Mouse (Mus musculus): ENCODE data around the gene Catsper3. TPM values are rescaled to one million over a fixed set of nuclear protein-coding genes. Genes with fewer than 3 reads are reported as not detected.
A peak's percentile ranks its signal among the peaks of the same experiment; 100 is the strongest.

Catsper3 gene
- polyA plus RNA-seq, 1 experiment from 2014 or later: not detected

GRCm38 (mm10) chr13:55803973-55804372, 19.6 kb downstream of the Catsper3 start:
- no peak overlapping the region for H3K4me2 ChIP-seq (replicated peaks)
- H3K27me3 ChIP-seq: no peaks in the 10 kb centered on the region
- H3K9me3 ChIP-seq (replicated peaks): no peaks in the 10 kb centered on the region
- H3K4me1 ChIP-seq: no peaks in the 10 kb centered on the region
- H3K4me3 ChIP-seq (replicated peaks): no peak overlapping the region
- ATAC-seq (ENCODE audit: insufficient number of reproducible peaks, low FRiP score, low TSS enrichment, low read depth): no peak
- 87% methylated on average over 1 of the region's 1 CpGs for WGBS
- H3K27ac ChIP-seq (replicated peaks): no peak overlapping the region
- no peaks in the 10 kb centered on the region for H3K36me3 ChIP-seq
- H3K9ac ChIP-seq: no peak overlapping the region

- ATAC-seq (ENCODE audit: insufficient number of reproducible peaks, low FRiP score, low TSS enrichment, low read depth): no peak
- Histone ChIP-seq H3K36me3 (no peaks in the 10 kb centered on the region), H3K27ac (replicated peaks) (no peak overlapping the region), H3K9ac (no peak overlapping the region), H3K27me3 (no peaks in the 10 kb centered on the region), H3K9me3 (replicated peaks) (no peaks in the 10 kb centered on the region), H3K4me2 (replicated peaks) (no peak overlapping the region), H3K4me1 (no peaks in the 10 kb centered on the region), H3K4me3 (replicated peaks) (no peak overlapping the region)
- 74% methylated on average over 7 of the region's 7 CpGs for whole genome bisulfite sequencing
These were observed 24.8 kb downstream of the Catsper3 start for GRCm38 (mm10) chr13:55809041-55809623.

GRCm38 (mm10) chr13:55809707-55810106, 25.3 kb downstream of the Catsper3 start:
- no peak overlapping the region for H3K4me3 ChIP-seq (replicated peaks)
- H3K36me3 ChIP-seq: no peaks in the 10 kb centered on the region
- H3K4me2 ChIP-seq (replicated peaks): no peak overlapping the region
- H3K4me1 ChIP-seq: no peaks in the 10 kb centered on the region
- no peak for ATAC-seq (ENCODE audit: insufficient number of reproducible peaks, low FRiP score, low TSS enrichment, low read depth)
- no peak overlapping the region for H3K9ac ChIP-seq
- WGBS: 94% methylated on average over 10 of the region's 10 CpGs
- H3K9me3 ChIP-seq (replicated peaks): no peaks in the 10 kb centered on the region
- H3K27ac ChIP-seq (replicated peaks): no peak overlapping the region
- H3K27me3 ChIP-seq: no peaks in the 10 kb centered on the region

- H3K4me3 ChIP-seq (replicated peaks): no peak overlapping the region
- H3K9me3 ChIP-seq (replicated peaks): no peaks in the 10 kb centered on the region
- ATAC-seq (ENCODE audit: insufficient number of reproducible peaks, low FRiP score, low TSS enrichment, low read depth): no peak
- no peaks in the 10 kb centered on the region for H3K4me1 ChIP-seq
- no peaks in the 10 kb centered on the region for H3K36me3 ChIP-seq
- WGBS: 70% methylated on average over 5 of the region's 5 CpGs
- no peaks in the 10 kb centered on the region for H3K27me3 ChIP-seq
- no peak overlapping the region for H3K4me2 ChIP-seq (replicated peaks)
- no peak overlapping the region for H3K27ac ChIP-seq (replicated peaks)
- no peak overlapping the region for H3K9ac ChIP-seq
These were observed 26.6 kb downstream of the Catsper3 start for GRCm38 (mm10) chr13:55810947-55811346.

GRCm38 (mm10) chr13:55813490-55814016, 29.2 kb downstream of the Catsper3 start:
- Histone ChIP-seq H3K9ac (no peak overlapping the region), H3K27me3 (no peaks in the 10 kb centered on the region; the same call in 1 of the 2 replicates), H3K4me1 (no peaks in the 10 kb centered on the region), H3K4me3 (replicated peaks) (no peak overlapping the region), H3K27ac (replicated peaks) (no peak overlapping the region), H3K36me3 (no peaks in the 10 kb centered on the region), H3K9me3 (replicated peaks) (no peaks in the 10 kb centered on the region), H3K4me2 (replicated peaks) (no peak overlapping the region)
- WGBS: 59% methylated on average over 5 of the region's 5 CpGs
- peak; percentile 74 for ATAC-seq (ENCODE audit: insufficient number of reproducible peaks, low FRiP score, low TSS enrichment, low read depth)

GRCm38 (mm10) chr13:55814834-55815233, 30.5 kb downstream of the Catsper3 start:
- WGBS: 79% methylated on average over 6 of the region's 6 CpGs
- ATAC-seq (ENCODE audit: insufficient number of reproducible peaks, low FRiP score, low TSS enrichment, low read depth): no peak

GRCm38 (mm10) chr13:55822499-55822898, 38.1 kb downstream of the Catsper3 start:
- ATAC-seq (ENCODE audit: insufficient number of reproducible peaks, low FRiP score, low TSS enrichment, low read depth): no peak
- H3K36me3 ChIP-seq: no peaks in the 10 kb centered on the region
- peaks cover 20% of the 10 kb centered on the region for H3K4me1 ChIP-seq
- no peak overlapping the region for H3K9ac ChIP-seq
- H3K4me3 ChIP-seq (replicated peaks): no peak overlapping the region
- WGBS: 48% methylated on average over 5 of the region's 5 CpGs
- peaks cover 62% of the 10 kb centered on the region for H3K27me3 ChIP-seq
- H3K9me3 ChIP-seq (replicated peaks): no peaks in the 10 kb centered on the region
- H3K4me2 ChIP-seq (replicated peaks): no peak overlapping the region
- H3K27ac ChIP-seq (replicated peaks): no peak overlapping the region

More at GRCm38 (mm10) chr13:55814834-55815233, 30.5 kb downstream of the Catsper3 start:
- Histone ChIP-seq H3K27ac (replicated peaks) (no peak overlapping the region), H3K4me1 (no peaks in the 10 kb centered on the region), H3K4me2 (replicated peaks) (no peak overlapping the region), H3K9ac (no peak overlapping the region), H3K27me3 (no peaks in the 10 kb centered on the region; the same call in 1 of the 2 replicates), H3K4me3 (replicated peaks) (no peak overlapping the region), H3K9me3 (replicated peaks) (no peaks in the 10 kb centered on the region), H3K36me3 (no peaks in the 10 kb centered on the region)

- Histone ChIP-seq H3K4me3 (replicated peaks) (no peak overlapping the region), H3K4me2 (replicated peaks) (no peak overlapping the region), H3K27me3 (peaks cover 81% of the 10 kb centered on the region), H3K4me1 (peaks cover 30% of the 10 kb centered on the region), H3K27ac (replicated peaks) (no peak overlapping the region), H3K9me3 (replicated peaks) (no peaks in the 10 kb centered on the region), H3K36me3 (no peaks in the 10 kb centered on the region), H3K9ac (0 out of 2 replicates have a peak overlapping the region, but pooled peaks have one; percentile 2)
- ATAC-seq (ENCODE audit: insufficient number of reproducible peaks, low FRiP score, low TSS enrichment, low read depth): 0 out of 2 replicates have a peak, but pooled peaks have one; percentile 41
- WGBS: 19% methylated on average over 10 of the region's 10 CpGs
These were observed 40.0 kb downstream of the Catsper3 start for GRCm38 (mm10) chr13:55824151-55824945.

GRCm38 (mm10) chr13:55825245-55825681, 40.9 kb downstream of the Catsper3 start:
- ATAC-seq (ENCODE audit: insufficient number of reproducible peaks, low FRiP score, low TSS enrichment, low read depth): peak; percentile 16; the same call in 1 of the 2 replicates
- H3K27me3 ChIP-seq: peaks cover 87% of the 10 kb centered on the region
- H3K4me1 ChIP-seq: peaks cover 36% of the 10 kb centered on the region
- peak overlapping the region; percentile 23 for H3K4me2 ChIP-seq (replicated peaks)
- no peaks in the 10 kb centered on the region for H3K36me3 ChIP-seq
- H3K9ac ChIP-seq: 0 out of 2 replicates have a peak overlapping the region, but pooled peaks have one; percentile 1
- 8% methylated on average over 32 of the region's 32 CpGs for WGBS
- no peak overlapping the region for H3K27ac ChIP-seq (replicated peaks)
- no peaks in the 10 kb centered on the region for H3K9me3 ChIP-seq (replicated peaks)
- peak overlapping the region; percentile 27 for H3K4me3 ChIP-seq (replicated peaks)

- Histone ChIP-seq H3K36me3 (no peaks in the 10 kb centered on the region), H3K9ac (no peak overlapping the region), H3K4me1 (peaks cover 45% of the 10 kb centered on the region), H3K27me3 (peaks cover 90% of the 10 kb centered on the region), H3K27ac (replicated peaks) (no peak overlapping the region), H3K9me3 (replicated peaks) (no peaks in the 10 kb centered on the region), H3K4me3 (replicated peaks) (peak overlapping the region; percentile 27), H3K4me2 (replicated peaks) (peak overlapping the region; percentile 23)
- no peak for ATAC-seq (ENCODE audit: insufficient number of reproducible peaks, low FRiP score, low TSS enrichment, low read depth)
- WGBS: 5% methylated on average over 56 of the region's 56 CpGs
These were observed 41.8 kb downstream of the Catsper3 start for GRCm38 (mm10) chr13:55826008-55826671.

Data from embryonic facial prominence, embryonic 15.5 days (tissue).